Mouse (Mus musculus) lung, postnatal 0 days (tissue): Measurements from ENCODE around the gene Srp14. TPM values are rescaled to one million over a fixed set of nuclear protein-coding genes. Genes with fewer than 3 reads are reported as not detected.

Experiments
- ATAC-seq: fragments of 200-750 bp; cut with Nextera tagmentation; 2 replicates; pipeline ENCODE4 v1.8.0; 2017; ENCODE audit warnings: moderate library complexity
- DNase-seq: peaks from one replicate; pipeline ENCODE4 v3.0.0-alpha.2; 2016; ENCODE audit warnings: low spot score
- H3K27ac ChIP-seq: fragments of 300-500 bp; sonication (generic); 2 replicates; pipeline ENCODE4 v1.5.1; 2014; ENCODE audit warnings: antibody characterized with exemption, mild to moderate bottlenecking, low read length, mixed read lengths
- H3K27me3 ChIP-seq: fragments of 300-500 bp; sonication (generic); replicated peaks from 2 replicates; pipeline ENCODE4 v1.6.1; 2014; ENCODE audit warnings: low read length, mixed read lengths; ENCODE audit not compliant: insufficient read depth
- H3K36me3 ChIP-seq: fragments of 300-500 bp; sonication (generic); 2 replicates; pipeline ENCODE4 v1.6.1; 2014; ENCODE audit warnings: low read length, mixed read lengths; ENCODE audit not compliant: insufficient read depth
- H3K4me1 ChIP-seq: fragments of 300-500 bp; sonication (generic); 2 replicates; pipeline ENCODE4 v1.6.1; 2014; ENCODE audit warnings: antibody characterized with exemption, low read depth, low read length, mixed read lengths; ENCODE audit not compliant: insufficient read depth
- H3K4me2 ChIP-seq: fragments of 300-500 bp; sonication (generic); replicated peaks from 2 replicates; pipeline ENCODE4 v1.6.1; 2014; ENCODE audit warnings: low read depth, mild to moderate bottlenecking, low read length, moderate library complexity, mixed read lengths
- H3K4me3 ChIP-seq: fragments of 300-500 bp; sonication (generic); 2 replicates; pipeline ENCODE4 v1.5.1; 2014; ENCODE audit warnings: low read depth, low read length
- H3K9ac ChIP-seq: fragments of 300-500 bp; sonication (generic); replicated peaks from 2 replicates; pipeline ENCODE4 v1.6.1; 2014; ENCODE audit warnings: low read depth, mild to moderate bottlenecking
- H3K9me3 ChIP-seq: fragments of 300-500 bp; sonication (generic); 2 replicates; pipeline ENCODE4 v1.6.1; 2016; ENCODE audit warnings: low read length, mixed read lengths
- CTCF ChIP-seq: IDR thresholded peaks from 2 replicates; pipeline ENCODE4 v1.5.1; 2016; ENCODE audit warnings: antibody characterized with exemption, mild to moderate bottlenecking
- EP300 ChIP-seq: IDR thresholded peaks from 2 replicates; pipeline ENCODE4 v1.6.1; 2016; ENCODE audit warnings: antibody characterized with exemption, mild to moderate bottlenecking, control low read depth
- WGBS: fragments of 180-500 bp; shearing (Covaris S2); extraction: QIAGEN DNeasy Blood & Tissue Kit; methylation state at CpG from one replicate; pipeline ENCODE4 v1.1.7; 2014; 5-methylcytosine and 5-hydroxymethylcytosine counted together
- polyA plus RNA-seq: library from polyadenylated mRNA; unstranded; fragments of >200 nt; fragmentation: Nextera tagmentation; extraction: Ambion mirVana; gene quantifications from 2 replicates; pipeline ENCODE4 v1.2.1, GENCODE M21; 2015

Gene Srp14
- polyA plus RNA-seq, 1 experiment from 2014 or later: 275 TPM

GRCm38 (mm10) chr2:118483032-118483431 lies 3.5 kb upstream of the Srp14 start:
- Histone ChIP-seq H3K9ac (no peak overlapping the region), H3K4me1 (peaks cover 7% of the 10 kb centered on the region; the same call in 1 of the 2 replicates), H3K27ac (no peak overlapping the region), H3K4me3 (no peak overlapping the region), H3K4me2 (no peak overlapping the region), H3K9me3 (no peaks in the 10 kb centered on the region), H3K27me3 (no peaks in the 10 kb centered on the region), H3K36me3 (no peaks in the 10 kb centered on the region)
- 73% methylated on average over 5 of the region's 5 CpGs for WGBS
- DNase-seq (no peak), ATAC-seq (no peak)
- TF ChIP-seq CTCF (no peak), EP300 (no peak)

- peaks cover 9% of the 10 kb centered on the region; the same call in 1 of the 2 replicates for H3K4me1 ChIP-seq
- no peak for ATAC-seq
- no peaks in the 10 kb centered on the region for H3K9me3 ChIP-seq
- peaks cover 14% of the 10 kb centered on the region for H3K36me3 ChIP-seq
- no peak overlapping the region for H3K4me2 ChIP-seq
- H3K27me3 ChIP-seq: no peaks in the 10 kb centered on the region
- no peak for DNase-seq
- H3K27ac ChIP-seq: no peak overlapping the region
- no peak overlapping the region for H3K4me3 ChIP-seq
- WGBS: 90% methylated on average over 7 of the region's 7 CpGs
- H3K9ac ChIP-seq: no peak overlapping the region
- TF ChIP-seq CTCF (no peak), EP300 (no peak)
Observed at GRCm38 (mm10) chr2:118480886-118481285, 1.4 kb upstream of the Srp14 start.

- H3K4me1 ChIP-seq: peaks cover 9% of the 10 kb centered on the region; the same call in 1 of the 2 replicates
- DNase-seq (peak; percentile 39), ATAC-seq (peak; percentile 71)
- no peaks in the 10 kb centered on the region for H3K27me3 ChIP-seq
- no peaks in the 10 kb centered on the region for H3K9me3 ChIP-seq
- TF ChIP-seq CTCF (no peak), EP300 (no peak)
- peak overlapping the region; percentile 72 for H3K9ac ChIP-seq
- 2% methylated on average over 48 of the region's 52 CpGs for WGBS
- H3K27ac ChIP-seq: peak overlapping the region; percentile 90
- peak overlapping the region; percentile 86 for H3K4me3 ChIP-seq
- peak overlapping the region; percentile 95 for H3K4me2 ChIP-seq
- peaks cover 29% of the 10 kb centered on the region for H3K36me3 ChIP-seq
Observed at GRCm38 (mm10) chr2:118478833-118479549, 520 bp downstream of the Srp14 start.

GRCm38 (mm10) chr2:118468354-118468753 lies 11.2 kb downstream of the Srp14 start:
- Histone ChIP-seq H3K36me3 (peaks cover 30% of the 10 kb centered on the region), H3K27me3 (no peaks in the 10 kb centered on the region), H3K4me3 (no peak overlapping the region), H3K9me3 (no peaks in the 10 kb centered on the region), H3K9ac (no peak overlapping the region), H3K4me1 (no peaks in the 10 kb centered on the region), H3K4me2 (no peak overlapping the region), H3K27ac (no peak overlapping the region)
- no peak for ATAC-seq
- TF ChIP-seq CTCF (no peak), EP300 (no peak)
- no peak for DNase-seq

GRCm38 (mm10) chr2:118466601-118467000 lies 12.9 kb downstream of the Srp14 start:
- Histone ChIP-seq H3K27ac (no peak overlapping the region), H3K9ac (no peak overlapping the region)
- no peak for TF ChIP-seq EP300
- peak; percentile 50 for TF ChIP-seq CTCF

GRCm38 (mm10) chr2:118465894-118466293 lies 13.6 kb downstream of the Srp14 start:
- Histone ChIP-seq H3K27me3 (no peaks in the 10 kb centered on the region), H3K9ac (no peak overlapping the region), H3K27ac (no peak overlapping the region), H3K4me1 (no peaks in the 10 kb centered on the region; the same call in 1 of the 2 replicates), H3K9me3 (no peaks in the 10 kb centered on the region), H3K4me2 (no peak overlapping the region), H3K4me3 (no peak overlapping the region), H3K36me3 (peaks cover 20% of the 10 kb centered on the region)
- TF ChIP-seq EP300: no peak
- no peak for TF ChIP-seq CTCF
- DNase-seq (no peak), ATAC-seq (no peak)
- 26% methylated on average over 2 of the region's 2 CpGs for WGBS

More at GRCm38 (mm10) chr2:118466601-118467000, 12.9 kb downstream of the Srp14 start:
- no peak for DNase-seq
- Histone ChIP-seq H3K36me3 (peaks cover 26% of the 10 kb centered on the region), H3K9me3 (no peaks in the 10 kb centered on the region), H3K4me2 (no peak overlapping the region), H3K27me3 (no peaks in the 10 kb centered on the region), H3K4me3 (no peak overlapping the region), H3K4me1 (no peaks in the 10 kb centered on the region)
- WGBS: 58% methylated on average over 1 of the region's 1 CpGs
- no peak for ATAC-seq
